Mouse (Mus musculus) adrenal gland, postnatal 14 days (tissue): ENCODE results near the gene Bicral. TPM values are rescaled to one million over a fixed set of nuclear protein-coding genes. Genes with fewer than 3 reads are reported as not detected.

Source experiments
- DNase-seq: peaks from one replicate; pipeline ENCODE4 v3.0.0; 2021; ENCODE audit warnings: mixed read lengths
- total RNA-seq: library from RNA; stranded (reverse); gene quantifications from 2 replicates; pipeline ENCODE4 v1.2.3, GENCODE M21; 2021

Bicral gene
- total RNA-seq, 1 experiment from 2014 or later = 19.4 TPM

- no peak for DNase-seq
Observed at GRCm38 (mm10) chr17:46751056-46751793, 107.1 kb downstream of the Bicral start.

GRCm38 (mm10) chr17:46750580-46750979 is 107.7 kb downstream of the Bicral start:
- no peak for DNase-seq

GRCm38 (mm10) chr17:46749282-46749681 is 109.0 kb downstream of the Bicral start:
- no peak for DNase-seq

Other genes with a start within 250 kb of the Bicral start
- gene Ptk7, start 229.0 kb downstream of the Bicral start, total RNA-seq = 13.8 and 16.0 TPM in 2 replicates
- gene Klc4, start 212.5 kb downstream of the Bicral start, total RNA-seq = 32.3 and 34.7 TPM in 2 replicates
- 127 and 134 TPM in 2 replicates for gene Mrpl2, start 212.3 kb downstream of the Bicral start, total RNA-seq
- gene Cul7, start 208.1 kb downstream of the Bicral start, total RNA-seq = 45.5 and 52.3 TPM in 2 replicates
- gene Rrp36, start 184.1 kb downstream of the Bicral start, total RNA-seq = 23.7 and 25.7 TPM in 2 replicates
- gene Mea1, start 179.7 kb downstream of the Bicral start, total RNA-seq = 80.5 and 90.2 TPM in 2 replicates
- gene Klhdc3, start 177.6 kb downstream of the Bicral start, total RNA-seq = 80.0 and 83.6 TPM in 2 replicates
- 47.1 and 49.0 TPM in 2 replicates for gene Ppp2r5d, start 153.4 kb downstream of the Bicral start, total RNA-seq
- gene Pex6, start 147.0 kb downstream of the Bicral start, total RNA-seq = 70.2 and 72.3 TPM in 2 replicates
- 6.9 and 124 TPM in 2 replicates for gene Gnmt, start 129.3 kb downstream of the Bicral start, total RNA-seq
- 41.0 and 43.1 TPM in 2 replicates for gene Cnpy3, start 106.3 kb downstream of the Bicral start, total RNA-seq
- gene Ptcra, start 94.8 kb downstream of the Bicral start, total RNA-seq = 0.33 TPM in 1 of 2 replicates, not detected in the other
- gene 2310039H08Rik, start 85.8 kb downstream of the Bicral start, total RNA-seq = 62.9 and 66.5 TPM in 2 replicates
- 92.0 and 97.4 TPM in 2 replicates for gene Rpl7l1, start 75.8 kb downstream of the Bicral start, total RNA-seq
- 20.6 and 20.7 TPM in 2 replicates for gene Tbcc, start 32.2 kb upstream of the Bicral start, total RNA-seq
- gene Prph2, start 52.0 kb upstream of the Bicral start, total RNA-seq = not detected in 2 replicates
- gene Ubr2, start 152.1 kb upstream of the Bicral start, total RNA-seq = 73.5 and 76.3 TPM in 2 replicates